Mouse (Mus musculus) erythroblast, embryonic 14.5 days (primary cell): ENCODE measurements around the gene Fry.

Experiments used
- GATA1 ChIP-seq: IDR thresholded peaks from 2 replicates; pipeline ENCODE4 v1.6.1; 2012; ENCODE audit warnings: low read length, inconsistent platforms, mixed read lengths
- TAL1 ChIP-seq: IDR thresholded peaks from 3 replicates; pipeline ENCODE4 v1.6.1; 2012; ENCODE audit warnings: low read length, inconsistent platforms, mixed read lengths

DNA sequence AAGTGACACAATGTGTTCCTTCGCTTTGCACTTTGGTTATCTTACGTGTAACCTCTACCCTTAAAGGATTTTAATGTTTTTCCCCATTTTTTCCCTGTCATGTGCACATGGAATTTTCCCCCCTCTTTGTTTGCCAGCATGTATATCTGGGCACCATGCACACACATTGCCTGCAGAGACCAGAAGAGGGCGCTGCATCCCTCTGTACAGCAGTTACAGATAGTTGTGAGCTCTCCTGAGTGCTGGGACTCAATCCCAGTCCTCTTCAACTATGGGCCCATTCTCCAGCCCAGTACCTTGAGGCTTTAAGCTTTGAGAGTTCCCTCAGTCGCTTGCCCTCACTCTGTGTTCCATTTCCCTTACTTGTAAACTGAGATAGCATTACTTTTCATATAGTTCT, 394.8 kb downstream of the Fry start:
- TF ChIP-seq TAL1 = no peak
- no peak for TF ChIP-seq GATA1
